In genomic region chr10:83819266-83819949, GRCm38 (mm10) we compare ENCODE assay signal across 8 mouse cellular contexts.
DNase-seq lines count a peak whose midpoint lies in the region; ATAC-seq and TF ChIP-seq lines count a peak whose summit lies in the region.

No protein-coding gene starts in this region.

- peak; percentile 9 for DNase-seq in CD4-positive helper T cell, adult 2 months (ENCODE audit: low read depth, low spot score)
- DNase-seq in brain, adult 2 months (ENCODE audit: low read depth, low spot score) = peak; percentile 93
- DNase-seq in fibroblast of lung, adult 2 months (ENCODE audit: low read depth) = peak; percentile 46
- DNase-seq in limb, embryonic 14.5 days (ENCODE audit: low spot score) = peak; percentile 85
- peak; percentile 79 for DNase-seq in neural tube, embryonic 11.5 days (ENCODE audit: low spot score)
- DNase-seq in stomach, postnatal 0 days (ENCODE audit: low spot score) = peak; percentile 67

- H3K4me2 ChIP-seq in heart, embryonic 11.5 days = peak overlapping the region; percentile 47
- peak overlapping the region; percentile 41 for H3K4me2 ChIP-seq in kidney, embryonic 16.5 days (replicated peaks; ENCODE audit: low read depth, low read length)
- peak overlapping the region; percentile 28; the same call in 1 of the 2 replicates for H3K4me2 ChIP-seq in limb, embryonic 14.5 days (replicated peaks; ENCODE audit: low read depth, low read length, severe bottlenecking)
- H3K4me2 ChIP-seq in neural tube, embryonic 11.5 days (ENCODE audit: low read depth) = no peak overlapping the region
- no peak overlapping the region for H3K4me2 ChIP-seq in stomach, postnatal 0 days (replicated peaks; ENCODE audit: low read depth)

- H3K9ac ChIP-seq in heart, embryonic 11.5 days (ENCODE audit: low read depth, low read length) = no peak overlapping the region
- H3K9ac ChIP-seq in kidney, embryonic 16.5 days (replicated peaks; ENCODE audit: low read length) = no peak overlapping the region
- no peak overlapping the region for H3K9ac ChIP-seq in limb, embryonic 14.5 days (ENCODE audit: low read depth, low read length, severe bottlenecking)
- H3K9ac ChIP-seq in neural tube, embryonic 11.5 days (ENCODE audit: low read length) = no peak overlapping the region
- no peak overlapping the region for H3K9ac ChIP-seq in stomach, postnatal 0 days (ENCODE audit: low read length)

- TF ChIP-seq POLR2A in limb, embryonic 14.5 days (IDR thresholded peaks at IDR 0.05; ENCODE audit: borderline replicate concordance, extremely low read depth, insufficient read depth, insufficient read length) = no peak

- H3K9me3 ChIP-seq in heart, embryonic 11.5 days (replicated peaks; ENCODE audit: control insufficient read depth, low read length) = no peaks in the 10 kb centered on the region
- H3K9me3 ChIP-seq in kidney, embryonic 16.5 days (ENCODE audit: low read length) = no peaks in the 10 kb centered on the region
- H3K9me3 ChIP-seq in limb, embryonic 14.5 days (ENCODE audit: control insufficient read depth, low read length) = no peaks in the 10 kb centered on the region
- no peaks in the 10 kb centered on the region for H3K9me3 ChIP-seq in neural tube, embryonic 11.5 days (ENCODE audit: control insufficient read depth, low read length)
- H3K9me3 ChIP-seq in stomach, postnatal 0 days (ENCODE audit: control insufficient read depth, low read length) = no peaks in the 10 kb centered on the region

- no peaks in the 10 kb centered on the region for H3K4me1 ChIP-seq in heart, embryonic 11.5 days (ENCODE audit: control insufficient read depth, insufficient read depth, low read length)
- 0 out of 2 replicates have a peak, but pooled peaks cover 3% of the 10 kb centered on the region for H3K4me1 ChIP-seq in kidney, embryonic 16.5 days (ENCODE audit: insufficient read depth, low read length)
- H3K4me1 ChIP-seq in limb, embryonic 14.5 days (ENCODE audit: control insufficient read depth, insufficient read depth, low read length) = no peaks in the 10 kb centered on the region
- no peaks in the 10 kb centered on the region for H3K4me1 ChIP-seq in neural tube, embryonic 11.5 days (ENCODE audit: control insufficient read depth, insufficient read depth, low read length)
- 0 out of 2 replicates have a peak, but pooled peaks cover 2% of the 10 kb centered on the region for H3K4me1 ChIP-seq in stomach, postnatal 0 days (replicated peaks; ENCODE audit: control insufficient read depth, insufficient read depth)

- H3K4me3 ChIP-seq in heart, embryonic 11.5 days (ENCODE audit: low read depth, low read length) = no peak overlapping the region
- no peak overlapping the region for H3K4me3 ChIP-seq in kidney, embryonic 16.5 days (ENCODE audit: low read length)
- H3K4me3 ChIP-seq in limb, embryonic 14.5 days (replicated peaks; ENCODE audit: low read length) = no peak overlapping the region
- H3K4me3 ChIP-seq in neural tube, embryonic 11.5 days (ENCODE audit: low read depth, low read length) = no peak overlapping the region
- no peak overlapping the region for H3K4me3 ChIP-seq in stomach, postnatal 0 days (ENCODE audit: low read depth, low read length)

- ATAC-seq in heart, embryonic 11.5 days (replicated peaks; ENCODE audit: insufficient number of reproducible peaks, low FRiP score, low TSS enrichment) = no peak
- no peak for ATAC-seq in kidney, embryonic 16.5 days (ENCODE audit: low FRiP score, low TSS enrichment)
- peak; percentile 75; the same call in 1 of the 2 replicates for ATAC-seq in limb, embryonic 14.5 days (ENCODE audit: low FRiP score, low read depth)
- no peak; the same call in 1 of the 2 replicates for ATAC-seq in neural tube, embryonic 11.5 days (ENCODE audit: insufficient read depth, low FRiP score, low TSS enrichment)
- no peak for ATAC-seq in stomach, postnatal 0 days (ENCODE audit: low FRiP score, low TSS enrichment)

- TF ChIP-seq CTCF in stomach, postnatal 0 days (IDR thresholded peaks at IDR 0.05; ENCODE audit: low read depth) = peak; percentile 88

- no peak overlapping the region for H3K27ac ChIP-seq in heart, embryonic 11.5 days (ENCODE audit: low read depth, low read length)
- H3K27ac ChIP-seq in kidney, embryonic 16.5 days (ENCODE audit: low read length) = no peak overlapping the region
- H3K27ac ChIP-seq in limb, embryonic 14.5 days (replicated peaks; ENCODE audit: low read depth, low read length) = no peak overlapping the region
- H3K27ac ChIP-seq in neural tube, embryonic 11.5 days (ENCODE audit: low read depth, low read length) = no peak overlapping the region
- no peak overlapping the region for H3K27ac ChIP-seq in stomach, postnatal 0 days (replicated peaks)

- no peak for TF ChIP-seq EP300 in stomach, postnatal 0 days (optimal IDR thresholded peaks at IDR 0.05)

- H3K27me3 ChIP-seq in heart, embryonic 11.5 days (ENCODE audit: control insufficient read depth, insufficient read depth, low read length) = no peaks in the 10 kb centered on the region
- H3K27me3 ChIP-seq in kidney, embryonic 16.5 days (ENCODE audit: insufficient read depth, low read length) = no peaks in the 10 kb centered on the region
- H3K27me3 ChIP-seq in limb, embryonic 14.5 days (ENCODE audit: control insufficient read depth, insufficient read depth, low read length) = no peaks in the 10 kb centered on the region
- no peaks in the 10 kb centered on the region for H3K27me3 ChIP-seq in neural tube, embryonic 11.5 days (ENCODE audit: control insufficient read depth, insufficient read depth, low read length)
- no peaks in the 10 kb centered on the region for H3K27me3 ChIP-seq in stomach, postnatal 0 days (ENCODE audit: control insufficient read depth, insufficient read depth, low read length)

- WGBS in heart, embryonic 11.5 days (ENCODE audit: insufficient replicate concordance) = 10% methylated on average over 13 of the region's 13 CpGs
- 14% methylated on average over 13 of the region's 13 CpGs for WGBS in kidney, embryonic 16.5 days
- 13% methylated on average over 13 of the region's 13 CpGs for WGBS in limb, embryonic 14.5 days
- 18% methylated on average over 13 of the region's 13 CpGs for WGBS in neural tube, embryonic 11.5 days
- 9% methylated on average over 13 of the region's 13 CpGs for WGBS in stomach, postnatal 0 days

- no peaks in the 10 kb centered on the region for H3K36me3 ChIP-seq in heart, embryonic 11.5 days (ENCODE audit: control insufficient read depth, insufficient read depth, low read length)
- no peaks in the 10 kb centered on the region for H3K36me3 ChIP-seq in kidney, embryonic 16.5 days (ENCODE audit: insufficient read depth, low read length)
- no peaks in the 10 kb centered on the region for H3K36me3 ChIP-seq in limb, embryonic 14.5 days (ENCODE audit: control insufficient read depth, insufficient read depth, low read length)
- H3K36me3 ChIP-seq in neural tube, embryonic 11.5 days (ENCODE audit: control insufficient read depth, insufficient read depth, low read length) = no peaks in the 10 kb centered on the region
- no peaks in the 10 kb centered on the region for H3K36me3 ChIP-seq in stomach, postnatal 0 days (ENCODE audit: control insufficient read depth, insufficient read depth, low read length)

Comparison
In these comparisons a context has a peak if more than half of its experiments do, and no peak if none do; other contexts are left out.
1. DNase-seq: peak in every context shown above with its lines; median percentile 93 in brain, adult 2 months; 85 in limb, embryonic 14.5 days; 79 in neural tube, embryonic 11.5 days; 67 in stomach, postnatal 0 days; 46 in fibroblast of lung, adult 2 months; 9 in CD4-positive helper T cell, adult 2 months.
2. H3K4me2 ChIP-seq: peak in heart, embryonic 11.5 days (single experiment), kidney, embryonic 16.5 days (single experiment) and limb, embryonic 14.5 days (single experiment); none in neural tube, embryonic 11.5 days (single experiment) and stomach, postnatal 0 days (single experiment).